Mouse (Mus musculus): ENCODE data around the gene Bnip1. TPM values are rescaled to one million over a fixed set of nuclear protein-coding genes. Genes with fewer than 3 reads are reported as not detected.

Gene Bnip1
- polyA plus RNA-seq, 1 experiment, result 16.6 TPM

GRCm38 (mm10) chr17:26812607-26813006 lies 31.7 kb downstream of the Bnip1 start:
- H3K27me3 ChIP-seq (ENCODE audit: control insufficient read depth, insufficient read depth, low read length), result no peaks in the 10 kb centered on the region
- H3K27ac ChIP-seq (ENCODE audit: insufficient read depth, low read length), result no peak overlapping the region
- H3K4me1 ChIP-seq (ENCODE audit: control insufficient read depth, insufficient read depth, insufficient read length), result no peaks in the 10 kb centered on the region
- no peaks in the 10 kb centered on the region for H3K36me3 ChIP-seq (ENCODE audit: control insufficient read depth, insufficient read depth, low read length)
- DNase-seq (ENCODE audit: low read depth in 1 of 2, low spot score in 2 of 2), result no peak
- H3K4me3 ChIP-seq (ENCODE audit: extremely low read depth, insufficient read depth, insufficient read length), result no peak overlapping the region
- TF ChIP-seq POLR2A (IDR thresholded peaks at IDR 0.05; ENCODE audit: low read depth, low read length), result no peak
- TF ChIP-seq CTCF (IDR thresholded peaks at IDR 0.05; ENCODE audit: extremely low read depth, insufficient read depth, insufficient read length, insufficient replicate concordance), result no peak
- 75% methylated on average over 2 of the region's 2 CpGs for WGBS

GRCm38 (mm10) chr17:26813497-26813896 lies 32.6 kb downstream of the Bnip1 start:
- no peak for DNase-seq (ENCODE audit: low read depth in 1 of 2, low spot score in 2 of 2)
- Histone ChIP-seq H3K36me3 (ENCODE audit: control insufficient read depth, insufficient read depth, low read length) (no peaks in the 10 kb centered on the region), H3K27me3 (ENCODE audit: control insufficient read depth, insufficient read depth, low read length) (no peaks in the 10 kb centered on the region), H3K4me3 (ENCODE audit: extremely low read depth, insufficient read depth, insufficient read length) (no peak overlapping the region), H3K27ac (ENCODE audit: insufficient read depth, low read length) (no peak overlapping the region), H3K4me1 (ENCODE audit: control insufficient read depth, insufficient read depth, insufficient read length) (no peaks in the 10 kb centered on the region)
- 84% methylated on average over 9 of the region's 9 CpGs for WGBS
- TF ChIP-seq POLR2A (IDR thresholded peaks at IDR 0.05; ENCODE audit: low read depth, low read length) (no peak), CTCF (IDR thresholded peaks at IDR 0.05; ENCODE audit: extremely low read depth, insufficient read depth, insufficient read length, insufficient replicate concordance) (no peak)

GRCm38 (mm10) chr17:26816810-26817209 lies 35.9 kb downstream of the Bnip1 start:
- Histone ChIP-seq H3K27me3 (ENCODE audit: control insufficient read depth, insufficient read depth, low read length) (no peaks in the 10 kb centered on the region), H3K4me3 (ENCODE audit: extremely low read depth, insufficient read depth, insufficient read length) (no peak overlapping the region), H3K36me3 (ENCODE audit: control insufficient read depth, insufficient read depth, low read length) (no peaks in the 10 kb centered on the region), H3K4me1 (ENCODE audit: control insufficient read depth, insufficient read depth, insufficient read length) (no peaks in the 10 kb centered on the region), H3K27ac (ENCODE audit: insufficient read depth, low read length) (no peak overlapping the region)
- no peak for DNase-seq (ENCODE audit: low read depth in 1 of 2, low spot score in 2 of 2)
- TF ChIP-seq POLR2A (IDR thresholded peaks at IDR 0.05; ENCODE audit: low read depth, low read length), result no peak
- no peak for TF ChIP-seq CTCF (IDR thresholded peaks at IDR 0.05; ENCODE audit: extremely low read depth, insufficient read depth, insufficient read length, insufficient replicate concordance)
- 39% methylated on average over 6 of the region's 6 CpGs for WGBS

DNA sequence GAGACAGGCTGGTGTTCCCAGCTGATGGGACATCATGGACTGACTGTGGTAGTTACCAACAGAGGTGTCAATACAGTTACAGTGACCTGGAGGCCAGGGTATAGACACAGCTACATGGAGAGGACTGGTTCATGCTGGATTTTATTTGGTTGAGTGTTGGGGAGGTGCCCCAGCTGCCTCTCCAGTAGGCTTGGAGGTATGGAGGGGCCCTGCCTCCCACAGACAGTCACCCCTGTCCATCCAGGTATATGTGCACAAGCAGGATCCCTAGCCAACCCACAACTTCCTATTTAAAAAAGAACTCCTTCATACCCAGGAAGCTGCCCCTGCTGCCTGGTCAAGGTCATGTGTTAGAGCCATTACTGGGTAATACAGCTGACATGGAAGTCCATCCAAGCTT lies 36.9 kb downstream of the Bnip1 start:
- DNase-seq (ENCODE audit: low read depth in 1 of 2, low spot score in 2 of 2), result no peak
- no peaks in the 10 kb centered on the region for H3K27me3 ChIP-seq (ENCODE audit: control insufficient read depth, insufficient read depth, low read length)
- TF ChIP-seq POLR2A (IDR thresholded peaks at IDR 0.05; ENCODE audit: low read depth, low read length), result no peak
- TF ChIP-seq CTCF (IDR thresholded peaks at IDR 0.05; ENCODE audit: extremely low read depth, insufficient read depth, insufficient read length, insufficient replicate concordance), result no peak

DNA sequence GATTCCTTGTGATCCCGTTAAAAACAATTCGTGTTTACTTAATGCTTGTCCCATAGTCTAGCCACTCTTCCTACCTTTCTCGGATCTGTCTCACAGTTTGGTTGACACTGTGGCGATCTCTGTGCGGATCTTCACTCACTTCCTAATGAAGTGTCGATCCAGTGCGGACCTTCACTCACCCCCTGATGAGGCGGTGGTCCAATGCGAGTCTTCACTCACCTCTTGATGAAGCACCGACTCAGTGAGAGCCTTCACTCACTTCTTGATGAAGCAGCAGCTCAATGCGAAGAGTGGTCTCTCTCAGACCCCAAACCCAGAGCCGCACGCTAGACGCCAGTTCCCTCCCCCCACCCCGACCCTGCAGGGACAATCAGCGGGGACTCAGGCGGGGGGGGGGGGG lies 45.3 kb downstream of the Bnip1 start:
- WGBS, result 72% methylated on average over 17 of the region's 17 CpGs
- no peak for TF ChIP-seq CTCF (IDR thresholded peaks at IDR 0.05; ENCODE audit: extremely low read depth, insufficient read depth, insufficient read length, insufficient replicate concordance)
- no peak for TF ChIP-seq POLR2A (IDR thresholded peaks at IDR 0.05; ENCODE audit: low read depth, low read length)
- Histone ChIP-seq H3K27ac (ENCODE audit: insufficient read depth, low read length) (no peak overlapping the region), H3K27me3 (ENCODE audit: control insufficient read depth, insufficient read depth, low read length) (no peaks in the 10 kb centered on the region; the same call in 1 of the 2 replicates), H3K4me3 (ENCODE audit: extremely low read depth, insufficient read depth, insufficient read length) (no peak overlapping the region), H3K36me3 (ENCODE audit: control insufficient read depth, insufficient read depth, low read length) (no peaks in the 10 kb centered on the region), H3K4me1 (ENCODE audit: control insufficient read depth, insufficient read depth, insufficient read length) (no peaks in the 10 kb centered on the region)
- DNase-seq (ENCODE audit: low read depth in 1 of 2, low spot score in 2 of 2), result no peak

More for the DNA sequence above, 36.9 kb downstream of the Bnip1 start:
- Histone ChIP-seq H3K27ac (ENCODE audit: insufficient read depth, low read length) (no peak overlapping the region), H3K36me3 (ENCODE audit: control insufficient read depth, insufficient read depth, low read length) (no peaks in the 10 kb centered on the region), H3K4me3 (ENCODE audit: extremely low read depth, insufficient read depth, insufficient read length) (no peak overlapping the region), H3K4me1 (ENCODE audit: control insufficient read depth, insufficient read depth, insufficient read length) (no peaks in the 10 kb centered on the region)

DNA sequence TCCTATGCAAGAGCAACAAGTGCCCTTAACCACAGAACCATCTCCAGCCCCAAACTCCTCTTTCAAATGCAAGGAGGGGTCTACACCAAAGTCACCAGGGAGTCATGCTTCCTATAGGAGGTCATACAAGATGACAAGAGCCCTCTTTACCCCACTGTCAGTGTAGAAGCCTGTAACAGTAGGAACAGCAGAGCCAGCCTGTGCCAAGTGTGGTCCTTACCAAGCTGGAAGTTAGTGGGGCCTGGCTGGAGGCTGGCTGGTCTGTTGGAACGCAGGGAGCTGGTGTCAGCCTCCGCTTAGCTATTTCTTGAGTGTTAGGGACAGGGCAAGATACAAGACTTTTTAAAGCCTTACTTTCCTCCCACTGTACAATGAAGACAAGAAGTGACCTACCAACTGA lies 52.9 kb downstream of the Bnip1 start:
- peaks cover 11% of the 10 kb centered on the region; the same call in 1 of the 2 replicates for H3K27me3 ChIP-seq (ENCODE audit: control insufficient read depth, insufficient read depth, low read length)
- no peak for DNase-seq (ENCODE audit: low read depth in 1 of 2, low spot score in 2 of 2)
- no peaks in the 10 kb centered on the region for H3K4me1 ChIP-seq (ENCODE audit: control insufficient read depth, insufficient read depth, insufficient read length)
- WGBS, result 68% methylated on average over 2 of the region's 2 CpGs
- TF ChIP-seq CTCF (IDR thresholded peaks at IDR 0.05; ENCODE audit: extremely low read depth, insufficient read depth, insufficient read length, insufficient replicate concordance) (no peak), POLR2A (IDR thresholded peaks at IDR 0.05; ENCODE audit: low read depth, low read length) (no peak)
- H3K36me3 ChIP-seq (ENCODE audit: control insufficient read depth, insufficient read depth, low read length), result no peaks in the 10 kb centered on the region
- H3K27ac ChIP-seq (ENCODE audit: insufficient read depth, low read length), result no peak overlapping the region
- no peak overlapping the region for H3K4me3 ChIP-seq (ENCODE audit: extremely low read depth, insufficient read depth, insufficient read length)

DNA sequence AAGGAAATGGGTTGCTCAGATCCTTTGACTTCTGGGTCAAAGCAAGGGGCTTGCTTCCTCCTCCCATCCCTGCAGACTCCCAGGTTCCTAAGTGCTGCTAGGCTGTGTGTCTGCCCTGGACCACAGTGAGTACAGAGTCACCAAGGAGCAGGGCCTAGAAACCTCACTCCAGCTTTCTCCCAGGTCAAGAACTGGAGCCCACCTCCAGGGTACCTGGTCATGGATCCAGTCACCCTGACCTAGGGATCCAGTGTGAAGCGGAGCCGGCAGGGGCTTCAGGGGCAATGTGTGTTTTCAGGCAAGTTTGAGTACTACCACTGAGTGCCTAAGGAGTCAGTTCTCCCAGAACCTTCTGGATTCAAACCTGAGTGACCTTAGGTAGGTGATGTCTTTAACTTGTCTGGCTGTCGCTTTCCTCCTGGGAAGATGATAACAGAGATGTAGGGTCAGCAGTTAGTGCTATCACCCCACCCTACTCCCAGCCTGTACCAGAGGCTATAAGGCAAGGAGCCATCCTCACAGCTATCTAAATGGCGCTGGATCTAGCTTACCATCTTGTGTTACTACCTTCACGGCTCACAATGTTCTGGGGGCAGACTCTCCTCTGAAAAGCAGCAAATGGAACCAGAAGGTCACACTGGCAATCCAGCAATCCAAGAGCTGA lies 53.6 kb downstream of the Bnip1 start:
- H3K4me3 ChIP-seq (ENCODE audit: extremely low read depth, insufficient read depth, insufficient read length), result no peak overlapping the region
- no peak overlapping the region for H3K27ac ChIP-seq (ENCODE audit: insufficient read depth, low read length)
- TF ChIP-seq POLR2A (IDR thresholded peaks at IDR 0.05; ENCODE audit: low read depth, low read length), result no peak
- no peak for TF ChIP-seq CTCF (IDR thresholded peaks at IDR 0.05; ENCODE audit: extremely low read depth, insufficient read depth, insufficient read length, insufficient replicate concordance)
- no peaks in the 10 kb centered on the region for H3K36me3 ChIP-seq (ENCODE audit: control insufficient read depth, insufficient read depth, low read length)
- H3K4me1 ChIP-seq (ENCODE audit: control insufficient read depth, insufficient read depth, insufficient read length), result peaks cover 2% of the 10 kb centered on the region; the same call in 1 of the 2 replicates
- 83% methylated on average over 5 of the region's 5 CpGs for WGBS
- no peak for DNase-seq (ENCODE audit: low read depth in 1 of 2, low spot score in 2 of 2)
- H3K27me3 ChIP-seq (ENCODE audit: control insufficient read depth, insufficient read depth, low read length), result peaks cover 16% of the 10 kb centered on the region; the same call in 1 of the 2 replicates

Data from spleen, adult 2 months (tissue).